12 mouse cellular contexts compared by ENCODE assay signal in the genomic region with DNA sequence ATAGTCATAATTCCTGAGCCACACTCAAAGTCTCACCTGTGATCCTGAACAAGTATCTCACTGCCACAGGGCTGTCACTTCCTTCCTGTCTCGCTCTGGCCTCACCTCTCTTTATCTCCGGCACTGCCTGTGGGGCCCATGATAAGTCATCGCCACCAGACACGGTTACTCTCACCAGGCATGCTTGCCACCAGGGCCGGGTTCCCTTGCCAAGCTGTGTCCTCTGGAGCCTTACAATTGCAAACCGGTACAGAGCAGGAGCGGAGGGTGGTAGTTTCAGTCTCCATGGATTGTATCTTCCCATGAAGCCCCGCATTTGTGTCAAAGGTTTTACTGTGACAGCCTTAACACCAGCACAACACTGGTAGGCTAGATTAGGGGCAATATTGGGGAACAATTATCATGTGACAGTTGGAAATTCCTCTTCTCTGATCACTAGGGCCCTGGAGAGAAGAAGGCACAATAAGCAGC. TPM values are rescaled to one million over a fixed set of nuclear protein-coding genes. Genes with fewer than 3 reads are reported as not detected.
A peak's percentile ranks its signal among the peaks of the same experiment; 100 is the strongest.
DNase-seq lines count a peak whose midpoint lies in the region; ATAC-seq lines count a peak whose summit lies in the region.
"Had no signal": no experiment of that assay in that cellular context is flagged by ENCODE, and none has a peak within 500 bp of the region (broad histone marks: within the 10 kb centered on the region; RNA-seq: fewer than 3 reads in every experiment).

No protein-coding gene starts in this region.

- no peaks in the 10 kb centered on the region for H3K27me3 ChIP-seq in liver, embryonic 15.5 days
- H3K27me3 ChIP-seq in stomach, embryonic 16.5 days (ENCODE audit: control insufficient read depth, insufficient read depth, low read length) = no peaks in the 10 kb centered on the region
- H3K27me3 ChIP-seq: lung, embryonic 15.5 days had no signal

- DNase-seq in heart, adult 11 months = peak; percentile 41
- no peak for DNase-seq in heart, postnatal 14 days
- no peak for DNase-seq in urinary bladder, postnatal 10 days (ENCODE audit: low spot score)
- DNase-seq in frontal cortex, postnatal 14 days (ENCODE audit: low spot score in 2 of 2) = no peak
- DNase-seq: embryo, embryonic 11 days; heart, adult 2 months had no signal

- peaks cover 61% of the 10 kb centered on the region for H3K4me1 ChIP-seq in liver, embryonic 15.5 days (replicated peaks)
- no peaks in the 10 kb centered on the region for H3K4me1 ChIP-seq in stomach, embryonic 16.5 days (ENCODE audit: control insufficient read depth, insufficient read depth, low read length)
- H3K4me1 ChIP-seq: lung, embryonic 15.5 days had no signal

- ATAC-seq in common myeloid progenitor, adult 5-6 weeks (replicated peaks; ENCODE audit: low read depth, poor library complexity, severe bottlenecking) = peak; percentile 75
- peak; percentile 99 for ATAC-seq in liver, embryonic 15.5 days (ENCODE audit: insufficient read depth)
- ATAC-seq in stomach, embryonic 16.5 days (ENCODE audit: insufficient read depth, low FRiP score) = peak; percentile 50; the same call in 1 of the 2 replicates
- no peak; the same call in 1 of the 2 replicates for ATAC-seq in monocyte, adult 5-6 weeks (replicated peaks; ENCODE audit: insufficient number of reproducible peaks, low FRiP score, low TSS enrichment, poor library complexity, severe bottlenecking)
- ATAC-seq: forebrain, embryonic 14.5 days had no signal

- H3K36me3 ChIP-seq in liver, embryonic 15.5 days (replicated peaks) = no peaks in the 10 kb centered on the region
- no peaks in the 10 kb centered on the region for H3K36me3 ChIP-seq in stomach, embryonic 16.5 days (ENCODE audit: control insufficient read depth, insufficient read depth, low read length)
- H3K36me3 ChIP-seq: lung, embryonic 15.5 days had no signal

- peak overlapping the region; percentile 91 for H3K27ac ChIP-seq in liver, embryonic 15.5 days (replicated peaks)
- H3K27ac ChIP-seq in stomach, embryonic 16.5 days (ENCODE audit: low read length) = no peak overlapping the region
- H3K27ac ChIP-seq: heart, adult 2 months; lung, embryonic 15.5 days had no signal

- no peaks in the 10 kb centered on the region for H3K9me3 ChIP-seq in liver, embryonic 15.5 days (replicated peaks)
- peaks cover 6% of the 10 kb centered on the region; the same call in 1 of the 2 replicates for H3K9me3 ChIP-seq in stomach, embryonic 16.5 days (replicated peaks; ENCODE audit: control insufficient read depth, low read length)
- H3K9me3 ChIP-seq: lung, embryonic 15.5 days had no signal

- 10% methylated on average over 8 of the region's 8 CpGs for WGBS in liver, embryonic 15.5 days (ENCODE audit: insufficient replicate concordance)
- 64% methylated on average over 8 of the region's 8 CpGs for WGBS in stomach, embryonic 16.5 days

- peak overlapping the region; percentile 31 for H3K4me3 ChIP-seq in liver, embryonic 15.5 days (replicated peaks)
- no peak overlapping the region for H3K4me3 ChIP-seq in stomach, embryonic 16.5 days (replicated peaks; ENCODE audit: low read length)
- H3K4me3 ChIP-seq: heart, adult 2 months; lung, embryonic 15.5 days had no signal

- H3K4me2 ChIP-seq in liver, embryonic 15.5 days = peak overlapping the region; percentile 65
- no peak overlapping the region for H3K4me2 ChIP-seq in stomach, embryonic 16.5 days (ENCODE audit: low read depth, low read length)
- H3K4me2 ChIP-seq: lung, embryonic 15.5 days had no signal

- intact Hi-C loops in heart, postnatal 14 days (cut with DNase I) = no loop called here

- peak overlapping the region; percentile 49; the same call in 1 of the 2 replicates for H3K9ac ChIP-seq in liver, embryonic 15.5 days
- H3K9ac ChIP-seq in stomach, embryonic 16.5 days (ENCODE audit: low read length) = no peak overlapping the region
- H3K9ac ChIP-seq: lung, embryonic 15.5 days had no signal

RNA-seq across cellular contexts. Expression of gene Myb, which starts 35.9 kb away (rescaled TPM):
- 1 to 10 TPM in 1 of 2 experiments, under 1 TPM in 1; 0.62 to 8.9 TPM for total RNA-seq in heart, postnatal 14 days (2021)
- total RNA-seq in common myeloid progenitor, adult 5-6 weeks (2017) = 415 and 490 TPM in 2 replicates
- polyA plus RNA-seq in liver, embryonic 15.5 days (2015; fragmentation: Nextera tagmentation; extraction: Ambion mirVana) = 9.1 and 9.7 TPM in 2 replicates
- polyA plus RNA-seq in stomach, embryonic 16.5 days (2015; fragmentation: Nextera tagmentation; extraction: Ambion mirVana) = 3.7 and 4.2 TPM in 2 replicates
- 9.9 to 15.6 TPM (median 14.3 TPM) in 3 replicates for total RNA-seq in monocyte, adult 5-6 weeks (2017)
- total RNA-seq: heart, adult 2 months had no signal

Comparison
In these comparisons a context has a peak if more than half of its experiments do, and no peak if none do; other contexts are left out.
1. RNA of gene Myb, which starts 35.9 kb away (total RNA-seq): 415 to 490 TPM in common myeloid progenitor, adult 5-6 weeks; 9.9 to 15.6 TPM in monocyte, adult 5-6 weeks and 0.62 to 8.9 TPM in heart, postnatal 14 days; every median in the first group is over 10 times any median in the second.